Mouse (Mus musculus) neural tube, embryonic 10.5 days (tissue): Measurements from ENCODE around the gene Slc43a1.
"Not testable (repeated sequence)": the region's sequence is repeated elsewhere in the genome, so short reads cannot be mapped to it uniquely, and the experiment has no call there.

Source experiments
- DNase-seq: peaks from one replicate; pipeline ENCODE4 v3.0.0-alpha.2; 2017; ENCODE audit warnings: low spot score; ENCODE audit errors: extremely low spot score

Gene Slc43a1

GRCm38 (mm10) chr2:84893359-84893758, 54.7 kb downstream of the Slc43a1 start:
- no peak for DNase-seq

DNA sequence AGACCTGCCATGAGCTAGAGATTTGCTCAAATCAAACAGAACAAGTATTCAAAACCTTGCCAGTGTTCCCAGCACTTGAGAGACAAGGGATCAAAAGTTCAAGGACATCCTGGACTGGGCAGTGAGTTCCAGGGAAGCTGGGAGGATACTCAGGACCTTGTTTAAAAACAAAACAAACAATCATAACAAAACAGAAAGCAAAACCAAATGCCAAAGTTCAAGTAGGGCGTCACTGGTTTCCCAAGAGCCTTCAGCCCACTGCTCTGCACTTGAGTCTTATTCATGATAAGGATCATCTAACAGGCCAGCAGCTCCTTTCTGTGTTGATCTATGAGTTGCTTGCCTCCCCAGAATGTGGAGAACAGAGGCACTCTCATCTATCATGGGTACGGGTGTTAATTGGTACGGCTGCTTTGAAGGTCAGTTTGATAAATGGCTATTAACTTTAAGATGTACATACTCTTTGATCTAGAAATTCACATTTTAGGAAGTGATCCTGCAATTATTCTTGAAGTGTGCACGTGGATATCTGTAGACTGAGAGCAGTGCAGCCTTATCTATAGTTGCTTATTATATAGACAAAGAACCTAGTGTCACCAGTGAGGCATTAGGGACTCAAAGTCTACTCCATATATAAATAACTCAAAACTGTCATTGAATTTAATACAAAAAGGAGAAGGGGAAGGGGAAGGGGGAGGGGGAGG, 57.0 kb downstream of the Slc43a1 start:
- no peak for DNase-seq

- not testable (repeated sequence) for DNase-seq
Observed at GRCm38 (mm10) chr2:84896686-84897085, 58.0 kb downstream of the Slc43a1 start.

DNA sequence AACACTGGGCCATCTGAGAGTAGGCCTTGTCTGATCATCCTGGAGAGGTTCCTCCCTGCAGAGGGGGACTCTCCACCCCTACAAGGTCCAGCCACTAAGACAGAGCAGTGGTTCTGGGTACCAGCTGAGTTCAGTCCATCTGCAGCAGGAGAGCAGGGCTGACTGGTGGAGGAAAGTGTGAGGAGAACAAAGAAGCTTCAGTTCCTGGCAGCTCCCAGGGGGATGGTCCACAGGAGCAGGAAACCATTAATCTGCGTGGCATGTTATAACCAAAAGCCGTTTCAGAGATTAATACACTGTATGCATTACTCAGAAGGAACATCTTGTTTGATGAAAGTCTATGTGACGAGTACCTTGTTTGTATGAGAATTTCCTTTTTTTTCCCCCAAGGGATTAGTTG, 74.1 kb downstream of the Slc43a1 start:
- no peak for DNase-seq
